Mouse (Mus musculus): ENCODE measurements at regions not wholly inside any gene's neighbourhood (a gene's known extent, or its start where the extent isn't known, plus 50 kb on each side); places are given as distances from the start of the nearest gene placed in this dataset.

GRCm38 (mm10) chr14:46224421-46224950 lies 154.7 kb upstream of the Gm15217 start:
- no peak overlapping the region for H3K27ac ChIP-seq (ENCODE audit: low read depth, low read length)

DNA sequence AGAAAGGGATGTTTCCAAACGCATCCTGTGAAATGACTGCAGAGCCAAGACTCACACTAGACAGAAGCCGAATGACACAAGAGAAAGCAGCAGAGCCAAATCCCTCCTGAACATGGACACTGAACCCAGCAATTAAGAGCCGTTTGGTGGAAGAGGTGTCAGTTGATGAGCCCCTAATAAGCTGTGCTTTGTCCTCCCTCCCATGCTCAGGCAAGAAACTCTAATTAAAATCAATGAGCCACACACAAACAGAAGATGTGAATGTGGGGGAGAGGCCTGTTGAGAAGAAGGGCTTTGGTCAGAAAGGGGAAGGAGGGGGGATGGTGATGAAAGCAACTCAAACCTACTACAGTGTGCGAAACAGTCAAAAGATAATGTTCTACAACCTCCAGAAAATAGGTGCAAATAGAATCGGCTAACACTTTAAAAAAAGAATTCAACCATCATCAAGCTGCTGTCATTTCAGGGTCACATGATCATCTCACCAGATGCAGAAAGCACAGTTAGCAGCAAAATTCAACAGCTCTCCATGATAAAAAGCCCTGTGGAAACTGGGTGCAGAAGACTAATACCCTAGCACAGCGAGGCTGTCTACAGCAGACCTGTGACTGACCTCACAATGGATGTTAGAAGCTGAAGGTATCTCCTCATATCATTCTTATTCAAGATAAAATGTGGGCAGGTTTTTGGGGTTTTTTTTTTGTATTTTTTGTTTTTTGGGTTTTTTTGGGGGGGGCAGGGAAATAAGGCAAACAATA lies 153.2 kb upstream of the Gm15217 start:
- Histone ChIP-seq H3K4me3 (ENCODE audit: low read depth, low read length) (no peak overlapping the region), H3K27ac (ENCODE audit: low read depth, low read length) (no peak overlapping the region), H3K4me2 (replicated peaks; ENCODE audit: low read depth) (no peak overlapping the region), H3K9ac (ENCODE audit: low read depth, low read length) (no peak overlapping the region), H3K4me1 (replicated peaks; ENCODE audit: control insufficient read depth, insufficient read depth, low read length) (no peaks in the 10 kb centered on the region), H3K27me3 (replicated peaks; ENCODE audit: control insufficient read depth, insufficient read depth, low read length) (no peaks in the 10 kb centered on the region), H3K9me3 (ENCODE audit: control insufficient read depth) (no peaks in the 10 kb centered on the region), H3K36me3 (ENCODE audit: control insufficient read depth, insufficient read depth) (no peaks in the 10 kb centered on the region)
- WGBS, result 69% methylated on average over 6 of the region's 6 CpGs
- no peak for ATAC-seq
- no peak for TF ChIP-seq CTCF (IDR thresholded peaks at IDR 0.05; ENCODE audit: low read depth)

More at GRCm38 (mm10) chr14:46224421-46224950, 154.7 kb upstream of the Gm15217 start:
- Histone ChIP-seq H3K36me3 (ENCODE audit: control insufficient read depth, insufficient read depth) (no peaks in the 10 kb centered on the region), H3K9ac (ENCODE audit: low read depth, low read length) (no peak overlapping the region), H3K4me1 (replicated peaks; ENCODE audit: control insufficient read depth, insufficient read depth, low read length) (no peaks in the 10 kb centered on the region), H3K9me3 (ENCODE audit: control insufficient read depth) (no peaks in the 10 kb centered on the region), H3K4me3 (ENCODE audit: low read depth, low read length) (no peak overlapping the region), H3K27me3 (replicated peaks; ENCODE audit: control insufficient read depth, insufficient read depth, low read length) (no peaks in the 10 kb centered on the region), H3K4me2 (replicated peaks; ENCODE audit: low read depth) (no peak overlapping the region)
- ATAC-seq, result no peak
- 67% methylated on average over 4 of the region's 4 CpGs for WGBS
- TF ChIP-seq CTCF (IDR thresholded peaks at IDR 0.05; ENCODE audit: low read depth), result no peak

GRCm38 (mm10) chr14:46234040-46234439 lies 145.2 kb upstream of the Gm15217 start:
- Histone ChIP-seq H3K4me3 (ENCODE audit: low read depth, low read length) (no peak overlapping the region), H3K36me3 (ENCODE audit: control insufficient read depth, insufficient read depth) (no peaks in the 10 kb centered on the region), H3K4me1 (replicated peaks; ENCODE audit: control insufficient read depth, insufficient read depth, low read length) (no peaks in the 10 kb centered on the region), H3K9me3 (ENCODE audit: control insufficient read depth) (no peaks in the 10 kb centered on the region), H3K27me3 (replicated peaks; ENCODE audit: control insufficient read depth, insufficient read depth, low read length) (no peaks in the 10 kb centered on the region), H3K4me2 (replicated peaks; ENCODE audit: low read depth) (no peak overlapping the region), H3K27ac (ENCODE audit: low read depth, low read length) (no peak overlapping the region), H3K9ac (ENCODE audit: low read depth, low read length) (no peak overlapping the region)
- TF ChIP-seq CTCF (IDR thresholded peaks at IDR 0.05; ENCODE audit: low read depth), result no peak
- no peak for ATAC-seq
- 54% methylated on average over 3 of the region's 3 CpGs for WGBS

DNA sequence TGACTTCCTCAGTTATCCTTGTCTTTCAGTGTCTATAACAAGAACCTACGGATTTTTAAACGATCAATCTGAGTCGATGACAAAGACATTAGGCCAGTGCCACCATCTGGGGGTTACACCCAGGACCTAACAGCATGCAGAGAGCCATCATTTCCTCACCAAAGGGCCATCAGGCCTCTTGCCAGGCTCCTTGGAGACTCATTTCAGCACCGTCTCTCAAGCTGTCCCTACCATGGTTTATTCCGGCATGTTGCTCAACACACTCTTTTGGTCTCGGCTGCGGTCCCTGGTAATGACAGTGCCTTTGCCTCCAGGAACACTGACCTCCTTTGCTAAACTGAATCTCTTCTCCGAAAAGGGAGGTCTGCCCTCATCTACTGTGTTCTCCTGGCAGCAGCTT lies 144.4 kb upstream of the Gm15217 start:
- Histone ChIP-seq H3K9ac (ENCODE audit: low read depth, low read length) (no peak overlapping the region), H3K9me3 (ENCODE audit: control insufficient read depth) (no peaks in the 10 kb centered on the region), H3K4me3 (ENCODE audit: low read depth, low read length) (no peak overlapping the region), H3K27ac (ENCODE audit: low read depth, low read length) (no peak overlapping the region), H3K36me3 (ENCODE audit: control insufficient read depth, insufficient read depth) (no peaks in the 10 kb centered on the region), H3K4me1 (replicated peaks; ENCODE audit: control insufficient read depth, insufficient read depth, low read length) (no peaks in the 10 kb centered on the region), H3K4me2 (replicated peaks; ENCODE audit: low read depth) (no peak overlapping the region), H3K27me3 (replicated peaks; ENCODE audit: control insufficient read depth, insufficient read depth, low read length) (no peaks in the 10 kb centered on the region)
- WGBS, result 96% methylated on average over 8 of the region's 8 CpGs
- no peak for TF ChIP-seq CTCF (IDR thresholded peaks at IDR 0.05; ENCODE audit: low read depth)
- ATAC-seq, result no peak

DNA sequence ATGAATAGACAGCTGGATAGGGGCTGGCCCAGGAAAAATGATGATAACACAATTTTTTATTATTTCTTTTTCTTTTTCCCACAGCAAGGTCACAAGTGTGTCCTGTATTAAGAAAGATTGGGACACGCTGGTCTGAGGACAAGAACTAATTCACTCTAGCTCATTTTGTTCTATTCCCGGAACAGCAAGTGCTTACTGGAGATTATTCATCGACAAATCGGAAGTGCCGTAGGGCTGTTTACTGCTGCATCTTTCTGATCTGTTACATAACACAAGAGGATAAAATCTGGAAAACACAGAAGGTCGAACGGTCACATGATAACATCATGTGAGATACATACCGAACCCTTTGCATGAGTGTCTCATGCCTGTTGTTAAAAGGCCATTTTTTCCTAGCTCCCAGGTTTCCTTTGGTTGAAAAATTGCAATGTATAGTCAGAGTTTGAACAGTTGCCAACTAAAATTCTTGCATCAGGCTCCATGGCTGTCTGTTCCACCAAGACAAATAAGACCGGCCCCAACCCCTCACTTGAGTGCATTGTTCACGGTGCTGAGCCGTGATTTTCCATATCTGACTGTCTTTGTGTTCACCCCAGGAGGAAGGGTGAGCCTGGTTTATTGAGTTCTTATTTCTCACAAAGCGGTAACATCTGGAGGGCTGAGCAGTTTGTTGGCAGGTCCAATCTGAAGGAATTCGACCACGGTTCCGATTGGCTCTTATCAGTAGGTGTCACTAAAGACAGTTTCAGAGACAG lies 139.0 kb upstream of the Gm15217 start:
- Histone ChIP-seq H3K27ac (ENCODE audit: low read depth, low read length) (no peak overlapping the region), H3K27me3 (replicated peaks; ENCODE audit: control insufficient read depth, insufficient read depth, low read length) (no peaks in the 10 kb centered on the region), H3K4me1 (replicated peaks; ENCODE audit: control insufficient read depth, insufficient read depth, low read length) (no peaks in the 10 kb centered on the region), H3K4me3 (ENCODE audit: low read depth, low read length) (no peak overlapping the region), H3K36me3 (ENCODE audit: control insufficient read depth, insufficient read depth) (no peaks in the 10 kb centered on the region), H3K9me3 (ENCODE audit: control insufficient read depth) (no peaks in the 10 kb centered on the region), H3K4me2 (replicated peaks; ENCODE audit: low read depth) (no peak overlapping the region), H3K9ac (ENCODE audit: low read depth, low read length) (no peak overlapping the region)
- TF ChIP-seq CTCF (IDR thresholded peaks at IDR 0.05; ENCODE audit: low read depth), result no peak
- WGBS, result 67% methylated on average over 15 of the region's 15 CpGs
- ATAC-seq, result no peak

- TF ChIP-seq CTCF (IDR thresholded peaks at IDR 0.05; ENCODE audit: low read depth), result no peak
- no peaks in the 10 kb centered on the region for H3K27me3 ChIP-seq (replicated peaks; ENCODE audit: control insufficient read depth, insufficient read depth, low read length)
- H3K9me3 ChIP-seq (ENCODE audit: control insufficient read depth), result no peaks in the 10 kb centered on the region
- no peak overlapping the region for H3K27ac ChIP-seq (ENCODE audit: low read depth, low read length)
- no peak for ATAC-seq
- 61% methylated on average over 2 of the region's 2 CpGs for WGBS
- no peak overlapping the region for H3K4me2 ChIP-seq (replicated peaks; ENCODE audit: low read depth)
- H3K4me1 ChIP-seq (replicated peaks; ENCODE audit: control insufficient read depth, insufficient read depth, low read length), result no peaks in the 10 kb centered on the region
- no peak overlapping the region for H3K9ac ChIP-seq (ENCODE audit: low read depth, low read length)
- H3K4me3 ChIP-seq (ENCODE audit: low read depth, low read length), result no peak overlapping the region
- H3K36me3 ChIP-seq (ENCODE audit: control insufficient read depth, insufficient read depth), result no peaks in the 10 kb centered on the region
Observed at GRCm38 (mm10) chr14:46240896-46241295, 138.3 kb upstream of the Gm15217 start.

Data from intestine, postnatal 0 days (tissue).